Mouse (Mus musculus) olfactory bulb, adult 2 months (tissue): Measurements from ENCODE around the gene Gm10112. TPM values are rescaled to one million over a fixed set of nuclear protein-coding genes. Genes with fewer than 3 reads are reported as not detected.

Experiments used
- H3K27ac ChIP-seq: fragments of 200-500 bp; 2 replicates; pipeline ENCODE4 v1.5.1; 2012; ENCODE audit warnings: low read depth, low read length; ENCODE audit not compliant: insufficient read depth
- H3K4me1 ChIP-seq: fragments of 200-500 bp; 2 replicates; pipeline ENCODE4 v1.6.1; 2012; ENCODE audit warnings: low read length; ENCODE audit not compliant: control insufficient read depth, insufficient read depth
- H3K4me3 ChIP-seq: fragments of 200-500 bp; 2 replicates; pipeline ENCODE4 v1.5.1; 2012; ENCODE audit warnings: mild to moderate bottlenecking, low read depth, low read length, moderate library complexity; ENCODE audit not compliant: insufficient read depth
- CTCF ChIP-seq: fragments of 200-500 bp; IDR thresholded peaks from 2 replicates; pipeline ENCODE4 v1.5.1; 2012; ENCODE audit warnings: low read depth, mild to moderate bottlenecking, low read length, moderate library complexity; ENCODE audit not compliant: insufficient read depth
- POLR2A ChIP-seq: fragments of 200-500 bp; IDR thresholded peaks from 2 replicates; pipeline ENCODE4 v1.6.1; 2012; ENCODE audit warnings: mild to moderate bottlenecking, low read depth, low read length, moderate library complexity; ENCODE audit not compliant: insufficient read depth
- WGBS: fragments of 180-500 bp; shearing (Covaris S2); methylation state at CpG from one replicate; pipeline ENCODE4 v1.1.7; 2018; 5-methylcytosine and 5-hydroxymethylcytosine counted together
- polyA plus RNA-seq: library from polyadenylated mRNA; stranded (reverse); fragments of >200 nt; gene quantifications from 2 replicates; pipeline ENCODE4 v1.2.4, GENCODE M21; 2012; ENCODE audit warnings: low replicate concordance; ENCODE audit not compliant: missing spikeins, insufficient read depth, insufficient read length

Gene Gm10112
- polyA plus RNA-seq: not detected in 2 replicates

DNA sequence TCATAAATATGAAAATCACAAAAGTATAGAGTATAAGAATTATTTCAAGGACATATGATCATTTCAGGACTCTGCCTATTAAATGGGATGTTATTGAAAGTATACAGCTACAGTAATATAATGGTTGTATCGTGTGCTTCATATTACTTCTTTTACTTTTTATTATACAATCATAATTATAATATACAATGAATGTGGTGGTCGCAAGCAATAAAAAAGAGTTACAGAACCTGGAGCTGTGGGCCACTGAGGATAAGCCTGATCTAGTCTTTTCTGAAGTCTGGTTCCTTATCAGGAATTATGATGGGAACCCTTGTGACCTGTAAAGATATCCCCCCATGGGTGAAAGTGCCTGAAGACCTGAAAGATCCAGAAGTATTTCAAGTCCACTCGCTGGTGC lies at the start of gene Gm10112:
TSS of gene Gm10112 (plus strand) at position 301 of the 400 bp plus-strand sequence.
- 91% methylated on average over 3 of the region's 3 CpGs for WGBS
- Histone ChIP-seq H3K4me3 (no peak within 1 kb of the TSS), H3K27ac (no peak within 1 kb of the TSS), H3K4me1 (no peaks in the 10 kb centered on the region)
- TF ChIP-seq POLR2A (no peak), CTCF (no peak)

DNA sequence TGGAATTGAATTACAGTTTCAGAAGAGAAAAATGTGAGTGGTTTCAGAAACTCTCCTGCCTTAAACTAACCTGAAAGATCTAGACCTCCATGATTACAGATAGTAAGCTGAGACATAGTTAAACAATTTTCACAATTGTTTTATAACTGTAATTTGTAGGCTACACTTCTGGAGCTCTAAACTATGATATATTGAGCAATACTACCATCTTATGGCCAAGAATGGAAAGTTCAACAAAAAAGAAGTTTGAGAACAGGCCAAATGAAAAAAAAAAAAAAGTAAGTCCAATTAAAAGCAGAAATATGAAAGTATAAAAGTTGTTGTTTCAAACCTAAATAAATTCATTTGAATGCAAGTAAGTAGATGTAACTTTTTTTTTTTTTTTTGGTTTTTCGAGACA lies 21.4 kb downstream of the Gm10112 start:
- TF ChIP-seq CTCF: no peak
- no peak for TF ChIP-seq POLR2A
- no peaks in the 10 kb centered on the region for H3K4me1 ChIP-seq
- no peak overlapping the region for H3K27ac ChIP-seq
- WGBS: 80% methylated on average over 1 of the region's 1 CpGs
- no peak overlapping the region for H3K4me3 ChIP-seq

DNA sequence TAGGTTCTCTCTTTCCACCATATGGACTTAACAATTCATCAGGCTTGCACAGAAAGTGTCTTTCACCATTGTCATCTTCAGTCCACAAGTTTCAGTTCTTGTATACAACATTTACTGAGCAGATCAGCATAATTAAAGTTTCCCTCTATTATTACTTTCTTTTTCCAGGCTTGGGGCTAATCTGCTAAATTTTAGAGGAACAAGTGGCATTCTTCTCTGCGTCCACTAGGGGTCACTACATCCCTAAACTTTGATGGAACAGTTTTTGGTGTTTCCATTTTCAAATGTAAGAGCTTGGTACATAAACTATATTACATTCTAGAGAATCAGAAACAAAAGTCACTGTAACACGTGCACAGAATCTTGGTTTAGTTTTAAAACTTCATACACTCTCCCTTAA lies 28.2 kb downstream of the Gm10112 start:
- TF ChIP-seq POLR2A (no peak), CTCF (no peak)
- Histone ChIP-seq H3K4me3 (no peak overlapping the region), H3K27ac (no peak overlapping the region), H3K4me1 (no peaks in the 10 kb centered on the region)
- 8% methylated on average over 2 of the region's 2 CpGs for WGBS

DNA sequence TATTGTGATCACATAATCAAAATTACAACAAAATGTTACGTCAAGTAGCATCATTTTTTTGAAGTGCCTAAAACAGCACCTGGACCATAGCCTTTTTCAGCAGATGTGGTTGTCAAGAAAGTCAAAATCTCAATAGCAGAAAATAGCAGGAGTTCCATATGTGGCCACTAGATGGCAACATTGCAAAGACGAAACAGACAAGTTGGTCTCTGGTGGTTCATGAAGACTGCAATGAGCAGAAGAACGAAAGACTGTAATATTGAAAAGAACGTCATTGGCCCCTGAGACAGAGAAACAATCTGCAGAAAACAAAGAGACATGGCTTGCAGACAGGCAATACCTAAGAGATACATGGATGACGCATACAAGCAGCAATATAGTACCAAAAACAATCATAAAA lies 42.1 kb downstream of the Gm10112 start:
- TF ChIP-seq CTCF (no peak), POLR2A (no peak)
- Histone ChIP-seq H3K4me3 (no peak overlapping the region), H3K4me1 (no peaks in the 10 kb centered on the region), H3K27ac (no peak overlapping the region)
- 11% methylated on average over 5 of the region's 5 CpGs for WGBS

Other genes starting within 250 kb of the Gm10112 start
- gene Cylc1, start 57.9 kb upstream of the Gm10112 start, polyA plus RNA-seq: not detected in 2 replicates